Mouse (Mus musculus): ENCODE results near the gene Suz12. TPM values are rescaled to one million over a fixed set of nuclear protein-coding genes. Genes with fewer than 3 reads are reported as not detected.
"Not testable (repeated sequence)": the region's sequence is repeated elsewhere in the genome, so short reads cannot be mapped to it uniquely, and the experiment has no call there.

Gene Suz12
- total and polyA plus RNA-seq, 2 experiments from 2014 or later: 8.1 to 34.8 TPM

DNA sequence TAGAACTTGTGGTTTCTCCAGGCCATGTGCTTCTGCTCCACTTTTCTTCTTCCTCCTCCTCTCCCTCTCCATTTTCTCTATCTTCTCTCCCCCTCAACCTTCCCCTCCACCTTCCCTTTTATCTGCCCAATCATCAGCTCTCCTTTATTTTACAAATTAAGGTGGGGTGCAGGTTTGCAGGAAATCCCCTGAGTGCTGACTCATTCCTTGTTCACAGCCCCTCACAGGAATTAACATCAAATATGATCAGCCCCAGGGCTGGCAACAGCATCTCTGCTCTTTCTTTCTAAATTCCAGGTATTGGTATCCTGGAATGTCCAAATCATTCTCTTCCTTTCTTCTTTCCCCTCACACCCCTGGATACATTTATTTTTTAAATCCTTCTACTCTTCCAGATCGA is 16.7 kb upstream of the Suz12 start:
- no peak overlapping the region for H3K4me2 ChIP-seq (ENCODE audit: low read depth)
- H3K9me3 ChIP-seq (ENCODE audit: low read length): no peaks in the 10 kb centered on the region
- no peak overlapping the region for H3K4me3 ChIP-seq (ENCODE audit: low read depth, low read length)
- no peak for TF ChIP-seq CTCF (IDR thresholded peaks at IDR 0.05; ENCODE audit: low read depth)
- no peak overlapping the region for H3K27ac ChIP-seq (ENCODE audit: low read depth, low read length)
- H3K36me3 ChIP-seq (ENCODE audit: insufficient read depth): no peaks in the 10 kb centered on the region
- DNase-seq (no peak), ATAC-seq (no peak)
- no peak overlapping the region for H3K9ac ChIP-seq
- H3K4me1 ChIP-seq (ENCODE audit: insufficient read depth): peaks cover 5% of the 10 kb centered on the region
- H3K27me3 ChIP-seq (ENCODE audit: insufficient read depth, low read length): no peaks in the 10 kb centered on the region
- 90% methylated on average over 1 of the region's 1 CpGs for WGBS

DNA sequence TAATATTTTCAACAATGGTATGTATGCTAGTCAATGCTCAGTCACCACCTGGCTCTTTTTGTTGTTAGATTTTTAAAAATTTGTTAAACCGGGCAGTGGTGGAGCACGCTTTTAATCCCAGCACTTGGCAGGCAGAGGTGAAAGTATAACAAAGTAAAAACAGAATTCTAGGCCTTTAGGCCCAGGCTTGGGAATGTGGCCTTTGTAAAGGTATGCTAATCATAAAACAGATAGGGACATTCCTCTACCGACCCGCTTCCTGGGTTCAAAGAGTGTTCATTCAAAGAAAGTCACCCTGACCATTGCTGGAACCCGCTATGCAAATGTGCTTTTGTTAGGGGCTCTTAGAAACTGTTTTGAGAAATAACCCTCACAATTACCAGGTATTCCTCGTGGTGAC is 16.3 kb upstream of the Suz12 start:
- not testable (repeated sequence) for DNase-seq; H3K9me3 ChIP-seq (ENCODE audit: low read length); H3K36me3 ChIP-seq (ENCODE audit: insufficient read depth); ATAC-seq; H3K27me3 ChIP-seq (ENCODE audit: insufficient read depth, low read length); H3K4me1 ChIP-seq (ENCODE audit: insufficient read depth); H3K4me2 ChIP-seq (ENCODE audit: low read depth); H3K9ac ChIP-seq; H3K27ac ChIP-seq (ENCODE audit: low read depth, low read length); H3K4me3 ChIP-seq (ENCODE audit: low read depth, low read length)
- WGBS: 72% methylated on average over 6 of the region's 6 CpGs

DNA sequence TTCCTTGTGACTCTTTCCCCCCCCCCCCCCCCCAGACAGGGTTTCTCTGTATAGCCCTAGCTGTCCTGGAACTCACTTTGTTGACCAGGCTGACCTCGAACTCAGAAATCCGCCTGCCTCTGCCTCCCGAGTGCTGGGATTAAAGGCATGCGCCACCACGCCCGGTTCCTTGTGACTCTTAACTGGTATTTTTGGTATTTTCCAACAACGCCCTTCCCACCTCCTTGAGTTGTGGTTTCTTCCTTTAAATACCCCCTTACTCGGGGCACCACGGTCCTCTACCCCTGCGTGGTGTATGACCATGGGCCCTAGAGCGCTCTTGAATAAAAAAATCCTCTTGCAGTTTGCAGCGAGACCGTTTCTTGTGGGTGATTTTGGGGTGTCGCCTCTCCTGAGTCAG is 15.8 kb upstream of the Suz12 start:
- ATAC-seq; H3K27me3 ChIP-seq (ENCODE audit: insufficient read depth, low read length); H3K9ac ChIP-seq; H3K4me3 ChIP-seq (ENCODE audit: low read depth, low read length); H3K36me3 ChIP-seq (ENCODE audit: insufficient read depth); H3K9me3 ChIP-seq (ENCODE audit: low read length); H3K4me1 ChIP-seq (ENCODE audit: insufficient read depth); DNase-seq; H3K4me2 ChIP-seq (ENCODE audit: low read depth); H3K27ac ChIP-seq (ENCODE audit: low read depth, low read length): not testable (repeated sequence)
- 96% methylated on average over 13 of the region's 14 CpGs for WGBS

DNA sequence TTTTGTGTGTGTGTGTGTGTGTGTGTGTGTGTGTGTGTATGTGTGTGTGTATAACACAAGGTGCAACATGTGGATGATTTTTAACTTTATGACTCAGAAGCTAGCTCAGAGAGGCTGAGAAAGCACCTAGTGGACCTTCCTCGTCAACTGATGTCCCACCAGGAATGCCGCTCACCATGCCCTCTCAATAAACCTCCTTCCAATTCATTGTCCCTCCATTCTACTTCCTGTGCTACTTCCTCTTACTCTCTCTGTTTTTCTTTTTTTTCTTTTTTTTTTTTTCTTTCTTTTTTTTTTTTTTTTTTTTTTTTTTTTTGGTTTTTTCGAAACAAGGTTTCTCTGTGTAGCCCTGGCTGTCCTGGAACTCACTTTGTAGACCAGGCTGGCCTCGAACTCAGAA is 15.2 kb upstream of the Suz12 start:
- not testable (repeated sequence) for H3K36me3 ChIP-seq (ENCODE audit: insufficient read depth); H3K4me2 ChIP-seq (ENCODE audit: low read depth); H3K4me1 ChIP-seq (ENCODE audit: insufficient read depth); H3K4me3 ChIP-seq (ENCODE audit: low read depth, low read length); ATAC-seq; DNase-seq; H3K9me3 ChIP-seq (ENCODE audit: low read length); H3K9ac ChIP-seq; H3K27me3 ChIP-seq (ENCODE audit: insufficient read depth, low read length); H3K27ac ChIP-seq (ENCODE audit: low read depth, low read length)
- WGBS: 97% methylated on average over 3 of the region's 4 CpGs

DNA sequence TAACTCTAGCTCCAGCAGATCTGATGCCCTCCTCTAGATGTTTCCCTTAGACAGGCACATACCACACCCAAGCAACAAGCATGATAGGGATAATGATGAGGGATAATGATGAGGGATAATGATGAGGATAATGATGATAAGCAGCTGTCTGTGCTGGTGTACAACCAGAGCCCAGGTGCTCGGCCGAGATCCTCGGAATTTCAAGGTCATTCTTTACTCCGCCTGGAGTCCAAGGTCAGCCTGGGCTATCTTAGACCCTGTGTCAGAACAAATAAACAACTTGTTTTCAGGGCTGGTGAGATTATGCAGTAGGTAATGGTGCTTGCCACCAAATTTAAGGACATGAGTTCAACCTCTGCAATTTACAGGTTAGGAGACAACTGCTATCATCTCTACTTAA is 6.0 kb upstream of the Suz12 start:
- no peak overlapping the region for H3K4me2 ChIP-seq (ENCODE audit: low read depth)
- no peaks in the 10 kb centered on the region for H3K9me3 ChIP-seq (ENCODE audit: low read length)
- H3K4me1 ChIP-seq (ENCODE audit: insufficient read depth): no peaks in the 10 kb centered on the region
- H3K27me3 ChIP-seq (ENCODE audit: insufficient read depth, low read length): no peaks in the 10 kb centered on the region
- H3K27ac ChIP-seq (ENCODE audit: low read depth, low read length): no peak overlapping the region
- no peaks in the 10 kb centered on the region for H3K36me3 ChIP-seq (ENCODE audit: insufficient read depth)
- H3K4me3 ChIP-seq (ENCODE audit: low read depth, low read length): no peak overlapping the region
- DNase-seq: no peak
- ATAC-seq: no peak
- TF ChIP-seq CTCF (IDR thresholded peaks at IDR 0.05; ENCODE audit: low read depth): no peak
- WGBS: 97% methylated on average over 4 of the region's 4 CpGs
- no peak overlapping the region for H3K9ac ChIP-seq

DNA sequence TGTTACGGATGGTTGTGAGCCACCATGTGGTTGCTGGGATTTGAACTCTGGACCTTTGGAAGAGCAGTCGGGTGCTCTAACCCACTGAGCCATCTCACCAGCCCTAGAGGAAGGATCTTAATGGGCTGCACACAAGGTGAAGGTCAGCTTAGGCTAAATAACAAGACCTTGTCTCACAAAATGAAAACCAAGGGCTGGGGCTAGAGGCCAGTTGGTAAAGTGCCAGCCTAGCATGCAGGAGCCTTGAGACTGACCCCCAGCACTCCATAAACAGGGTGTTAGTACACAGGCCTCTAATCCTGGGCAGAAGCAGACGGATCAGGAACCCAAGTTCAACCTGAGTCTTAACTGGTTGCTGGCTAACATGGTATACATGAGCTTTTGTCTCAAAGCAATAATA is 5.0 kb upstream of the Suz12 start:
- ATAC-seq (no peak), DNase-seq (no peak)
- Histone ChIP-seq H3K36me3 (ENCODE audit: insufficient read depth) (no peaks in the 10 kb centered on the region), H3K4me1 (ENCODE audit: insufficient read depth) (no peaks in the 10 kb centered on the region), H3K27ac (ENCODE audit: low read depth, low read length) (no peak overlapping the region), H3K27me3 (ENCODE audit: insufficient read depth, low read length) (no peaks in the 10 kb centered on the region), H3K4me3 (ENCODE audit: low read depth, low read length) (no peak overlapping the region), H3K4me2 (ENCODE audit: low read depth) (no peak overlapping the region), H3K9me3 (ENCODE audit: low read length) (no peaks in the 10 kb centered on the region), H3K9ac (no peak overlapping the region)
- TF ChIP-seq CTCF (IDR thresholded peaks at IDR 0.05; ENCODE audit: low read depth): no peak
- 87% methylated on average over 2 of the region's 3 CpGs for WGBS

DNA sequence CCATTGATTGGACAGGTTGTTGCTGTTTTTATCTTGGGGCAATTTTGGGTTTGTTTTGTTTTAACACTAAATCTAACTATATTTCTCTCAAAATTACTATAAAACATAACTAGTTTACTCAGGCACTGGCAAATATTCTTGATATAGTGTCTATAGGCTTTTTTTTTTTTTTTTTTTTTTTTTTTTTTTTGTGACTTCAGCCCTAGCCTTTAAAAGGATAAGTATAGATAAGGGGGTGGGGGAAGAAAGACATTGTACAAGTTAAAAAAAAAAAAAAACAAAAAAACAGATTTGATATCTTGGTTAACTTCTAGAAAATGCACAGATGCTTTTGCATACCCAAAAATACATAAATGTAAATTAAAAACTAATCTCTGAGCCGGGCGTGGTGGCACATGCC is 2.8 kb upstream of the Suz12 start:
- H3K9ac ChIP-seq: no peak overlapping the region
- no peak overlapping the region for H3K27ac ChIP-seq (ENCODE audit: low read depth, low read length)
- no peak overlapping the region for H3K4me2 ChIP-seq (ENCODE audit: low read depth)

DNA sequence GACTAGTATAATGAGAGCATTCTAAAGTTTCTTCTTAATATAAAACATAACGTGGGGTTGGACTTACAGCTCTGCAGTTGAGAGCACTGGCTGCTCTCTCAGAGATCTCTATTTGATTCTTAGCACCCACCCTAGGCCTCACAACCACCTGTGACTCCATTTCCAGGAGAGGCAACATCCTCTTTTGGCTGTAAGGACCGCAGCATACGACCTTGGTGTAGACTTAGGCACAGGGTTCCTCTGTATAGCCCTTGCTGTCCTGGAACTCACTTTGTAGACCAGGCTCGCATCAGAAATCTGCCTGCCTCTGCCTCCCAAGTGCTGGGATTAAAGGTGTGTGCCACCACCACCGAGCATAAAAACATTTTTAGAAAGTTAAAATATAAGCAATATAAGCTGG is 1.3 kb upstream of the Suz12 start:
- no peak overlapping the region for H3K4me2 ChIP-seq (ENCODE audit: low read depth)
- H3K36me3 ChIP-seq (ENCODE audit: insufficient read depth): no peaks in the 10 kb centered on the region
- DNase-seq (no peak), ATAC-seq (no peak)
- H3K9me3 ChIP-seq (ENCODE audit: low read length): no peaks in the 10 kb centered on the region
- TF ChIP-seq CTCF (IDR thresholded peaks at IDR 0.05; ENCODE audit: low read depth): no peak
- H3K4me1 ChIP-seq (ENCODE audit: insufficient read depth): no peaks in the 10 kb centered on the region
- H3K4me3 ChIP-seq (ENCODE audit: low read depth, low read length): no peak overlapping the region
- WGBS: 95% methylated on average over 5 of the region's 5 CpGs
- H3K27me3 ChIP-seq (ENCODE audit: insufficient read depth, low read length): no peaks in the 10 kb centered on the region
- no peak overlapping the region for H3K27ac ChIP-seq (ENCODE audit: low read depth, low read length)
- H3K9ac ChIP-seq: no peak overlapping the region

More for the DNA sequence above, 2.8 kb upstream of the Suz12 start:
- Histone ChIP-seq H3K36me3 (ENCODE audit: insufficient read depth) (no peaks in the 10 kb centered on the region), H3K4me3 (ENCODE audit: low read depth, low read length) (no peak overlapping the region), H3K4me1 (ENCODE audit: insufficient read depth) (no peaks in the 10 kb centered on the region), H3K27me3 (ENCODE audit: insufficient read depth, low read length) (no peaks in the 10 kb centered on the region), H3K9me3 (ENCODE audit: low read length) (no peaks in the 10 kb centered on the region)
- ATAC-seq: no peak
- no peak for TF ChIP-seq CTCF (IDR thresholded peaks at IDR 0.05; ENCODE audit: low read depth)
- WGBS: 90% methylated on average over 2 of the region's 2 CpGs
- DNase-seq: no peak
